Mouse (Mus musculus) gonadal fat pad, adult 2 months (tissue): ENCODE data around the gene Atxn7l3. TPM values are rescaled to one million over a fixed set of nuclear protein-coding genes. Genes with fewer than 3 reads are reported as not detected.
A peak's percentile ranks its signal among the peaks of the same experiment; 100 is the strongest.

ENCODE experiments used
- DNase-seq: peaks from one replicate; pipeline ENCODE4 v3.0.0-alpha.2; 2012; ENCODE audit warnings: low read depth
- polyA plus RNA-seq: library from polyadenylated mRNA; depleted of rRNA; stranded (reverse); fragments of >200 nt; gene quantifications from 2 replicates; pipeline ENCODE4 v1.2.3, GENCODE M21; 2012; rRNA removed

Gene Atxn7l3
- polyA plus RNA-seq: 32.9 and 33.9 TPM in 2 replicates

DNA sequence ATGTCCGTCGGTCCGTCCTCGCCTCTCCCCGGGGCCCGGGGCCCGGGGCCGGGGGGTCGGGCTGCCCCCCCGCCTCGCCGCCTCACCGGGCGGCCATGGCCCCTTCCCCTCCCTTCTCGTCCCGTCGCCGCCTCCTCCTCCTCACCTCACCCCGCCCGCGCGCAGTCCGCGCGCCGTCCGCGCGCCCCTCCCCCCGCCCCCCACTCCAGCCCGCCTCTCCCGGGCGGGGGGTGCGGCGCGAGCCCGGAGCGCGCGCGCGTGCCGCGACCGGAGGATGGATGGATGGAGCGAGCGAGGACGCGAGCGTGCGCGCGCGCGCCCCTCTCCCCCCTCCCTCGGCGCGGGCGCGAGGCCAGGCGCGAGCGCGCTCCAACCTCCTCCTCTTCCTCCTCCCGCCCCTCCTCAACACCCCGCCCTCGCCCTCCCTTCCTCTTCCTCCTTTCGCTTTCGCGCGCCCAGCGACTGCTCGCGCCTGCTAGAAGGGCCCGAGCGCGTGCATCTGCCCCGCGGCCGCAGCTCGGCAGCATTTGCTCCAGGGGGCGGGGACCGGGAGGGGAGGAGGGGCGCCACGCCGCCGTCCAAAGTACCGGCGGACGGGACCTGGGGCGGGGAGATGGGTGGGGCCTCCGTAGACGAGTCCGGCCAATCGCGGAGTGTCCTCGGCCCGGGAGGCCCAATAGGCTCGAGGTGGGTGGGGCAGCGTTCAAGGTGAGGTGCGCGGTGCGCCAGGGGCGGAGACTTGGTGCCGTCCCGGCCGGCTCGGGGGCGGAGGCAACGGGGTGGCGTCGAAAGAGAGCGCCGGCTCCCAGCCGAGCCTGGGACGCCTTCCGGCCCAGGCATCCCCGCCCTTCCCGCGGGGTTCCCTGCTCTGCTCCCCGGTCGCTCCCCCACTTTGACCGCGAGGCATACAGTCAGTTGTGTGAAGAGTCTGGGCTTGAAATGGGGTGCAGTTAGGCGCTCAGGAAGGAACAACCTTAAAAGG is at the start of gene Atxn7l3:
Atxn7l3 (minus strand) TSS at position 141 of the 982 bp plus-strand sequence.
- no peak for DNase-seq

DNA sequence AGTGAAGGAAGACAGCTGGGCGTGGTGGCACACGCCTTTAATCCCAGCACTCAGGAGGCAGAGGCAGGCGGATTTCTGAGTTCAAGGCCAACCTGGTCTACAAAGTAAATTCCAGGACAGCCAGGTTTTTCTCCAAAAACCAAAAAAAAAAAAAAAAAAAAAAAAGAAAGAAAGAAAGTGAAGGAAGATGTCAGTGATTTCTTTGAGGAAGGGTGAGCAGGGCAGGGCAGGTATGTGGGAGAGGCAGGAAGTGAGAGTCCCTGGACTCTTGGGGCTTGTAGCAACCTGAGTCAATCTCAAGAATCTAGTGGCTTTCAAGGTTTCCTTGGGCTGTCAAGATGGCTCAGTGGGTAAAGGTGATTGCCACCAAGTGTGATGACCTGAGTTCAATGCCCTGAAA is 48.0 kb upstream of the Atxn7l3 start:
- no peak for DNase-seq

DNA sequence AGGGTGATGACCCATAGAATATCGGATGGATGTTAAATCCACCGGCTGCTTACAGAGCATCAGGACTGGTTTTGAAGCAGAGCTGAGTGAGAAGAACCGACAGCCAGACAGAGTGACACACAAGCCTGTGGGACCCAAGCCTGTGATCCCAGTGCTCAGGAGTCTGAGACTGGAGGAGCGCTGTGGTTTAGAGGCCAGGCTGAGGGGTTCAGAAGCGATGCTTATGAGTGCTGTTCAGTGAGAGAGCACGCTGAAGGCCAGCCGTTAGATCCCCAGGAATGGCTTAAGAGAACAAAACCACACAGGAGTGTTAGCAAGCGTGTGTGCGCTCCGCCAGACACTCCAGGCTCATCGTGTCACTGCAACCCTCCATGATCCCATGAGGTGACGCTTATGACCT is 46.3 kb upstream of the Atxn7l3 start:
- DNase-seq: no peak

DNA sequence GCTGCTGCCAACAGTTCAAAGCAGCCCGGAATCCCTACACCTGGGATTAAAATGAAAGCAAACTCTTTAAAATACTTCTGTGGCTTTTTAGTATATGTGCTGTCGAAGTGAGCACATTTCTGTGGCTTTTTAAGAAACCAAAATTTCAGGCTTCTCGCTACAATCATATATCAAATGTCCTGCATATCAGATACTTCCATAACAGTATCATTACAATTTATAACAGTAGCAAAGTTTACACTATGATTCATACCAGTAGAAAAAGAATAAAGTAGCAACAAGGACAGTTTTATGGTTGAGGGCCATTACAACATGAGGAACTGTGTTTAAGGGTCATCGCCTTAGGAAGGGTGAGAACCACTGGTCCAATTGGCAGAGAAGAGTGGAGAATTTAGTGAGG is 44.7 kb upstream of the Atxn7l3 start:
- no peak for DNase-seq

DNA sequence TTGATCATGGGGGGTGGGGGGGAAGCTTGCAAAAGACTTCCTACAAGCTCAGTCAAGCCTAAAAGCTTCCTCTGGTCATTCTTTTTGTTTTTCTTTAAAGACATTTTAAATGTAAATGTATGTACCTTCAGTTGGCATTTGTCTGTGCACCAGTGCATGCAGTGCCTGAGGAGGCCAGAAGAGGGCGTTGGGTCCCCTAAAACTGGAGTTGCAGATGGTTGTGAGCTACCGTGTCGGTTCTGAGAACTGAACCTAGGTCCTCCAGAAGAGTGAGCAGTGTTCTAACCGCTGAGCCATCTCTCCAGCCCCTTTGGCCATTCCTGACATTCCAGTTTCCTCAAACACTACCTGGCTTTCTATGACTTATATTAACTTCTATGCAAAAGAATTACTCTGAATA is 43.2 kb upstream of the Atxn7l3 start:
- no peak for DNase-seq

DNA sequence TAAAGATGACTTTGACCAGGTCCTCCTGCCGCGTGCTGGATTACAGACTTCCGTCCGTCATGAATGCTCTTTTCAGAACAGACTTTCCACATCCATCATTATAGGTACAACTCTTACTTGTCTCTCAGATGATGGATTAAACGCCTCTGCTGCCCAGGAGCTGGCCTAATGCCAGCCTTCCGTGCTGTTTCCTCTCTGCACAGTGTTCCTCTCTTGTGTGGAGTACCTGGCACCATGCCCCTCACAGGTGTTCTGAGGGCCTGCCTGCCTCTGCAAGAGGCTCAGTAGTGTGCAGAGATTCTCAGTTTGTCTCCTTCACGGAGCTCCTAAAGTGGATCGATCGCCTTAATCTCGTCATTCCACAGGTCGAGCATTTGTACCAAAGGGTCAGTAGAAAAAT is 42.8 kb upstream of the Atxn7l3 start:
- peak; percentile 66 for DNase-seq

DNA sequence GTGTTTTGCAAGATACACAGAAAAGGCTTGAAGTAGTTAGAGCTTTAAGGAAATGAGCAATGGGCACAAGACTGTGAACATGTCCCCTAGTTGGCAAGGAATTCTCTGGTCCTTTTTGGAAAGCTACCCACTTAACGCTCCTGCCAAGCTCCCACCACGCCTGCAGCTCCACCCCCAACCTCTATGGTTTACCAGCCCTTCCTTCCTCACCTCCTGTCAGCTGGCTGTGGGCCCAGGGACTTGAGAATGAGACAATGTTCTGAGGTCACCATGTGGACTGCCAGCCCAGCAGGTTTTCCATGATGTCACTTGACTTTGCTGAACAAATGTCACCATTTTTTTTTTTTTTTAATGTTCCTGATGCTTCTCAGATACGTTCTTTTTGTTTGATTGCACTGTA is 42.1 kb upstream of the Atxn7l3 start:
- no peak for DNase-seq

DNA sequence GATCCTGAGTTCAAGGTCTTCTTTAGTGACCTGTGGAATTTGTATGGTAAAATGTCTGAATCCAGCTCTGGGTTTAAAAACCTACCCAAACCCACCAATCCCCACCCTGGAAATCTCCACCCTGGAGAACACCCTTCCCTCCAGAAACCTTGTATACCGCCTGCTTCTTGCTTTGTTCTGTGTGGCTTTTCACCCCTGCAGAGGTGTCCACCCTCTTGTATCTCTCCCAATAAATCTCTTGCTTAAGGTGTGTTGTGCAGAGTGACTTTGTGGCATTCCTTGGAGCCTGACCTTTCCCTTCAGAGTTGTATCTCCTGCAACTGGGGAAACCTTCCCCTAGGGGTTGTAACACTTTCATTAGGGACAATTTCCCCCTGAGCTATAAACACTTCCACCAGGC is 41.5 kb upstream of the Atxn7l3 start:
- DNase-seq: no peak

DNA sequence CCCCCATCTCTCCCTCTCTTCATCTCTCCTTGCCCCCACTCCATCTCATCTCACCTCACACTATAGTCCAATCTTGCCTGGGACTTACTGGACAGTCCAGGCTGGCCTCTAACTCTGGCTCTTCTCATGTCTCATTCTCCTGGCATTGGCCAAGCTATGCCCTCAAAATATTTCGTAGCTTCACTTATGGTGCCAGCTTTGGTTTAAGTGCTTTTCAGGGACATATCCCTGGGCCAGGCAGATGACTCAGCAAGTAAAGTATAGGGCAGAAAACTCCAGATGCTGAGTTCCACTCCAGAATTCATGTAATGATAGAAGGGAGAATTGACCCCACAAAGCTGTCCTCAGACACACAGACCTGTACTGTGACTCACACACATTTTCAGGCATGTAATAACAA is 39.8 kb upstream of the Atxn7l3 start:
- DNase-seq: no peak

DNA sequence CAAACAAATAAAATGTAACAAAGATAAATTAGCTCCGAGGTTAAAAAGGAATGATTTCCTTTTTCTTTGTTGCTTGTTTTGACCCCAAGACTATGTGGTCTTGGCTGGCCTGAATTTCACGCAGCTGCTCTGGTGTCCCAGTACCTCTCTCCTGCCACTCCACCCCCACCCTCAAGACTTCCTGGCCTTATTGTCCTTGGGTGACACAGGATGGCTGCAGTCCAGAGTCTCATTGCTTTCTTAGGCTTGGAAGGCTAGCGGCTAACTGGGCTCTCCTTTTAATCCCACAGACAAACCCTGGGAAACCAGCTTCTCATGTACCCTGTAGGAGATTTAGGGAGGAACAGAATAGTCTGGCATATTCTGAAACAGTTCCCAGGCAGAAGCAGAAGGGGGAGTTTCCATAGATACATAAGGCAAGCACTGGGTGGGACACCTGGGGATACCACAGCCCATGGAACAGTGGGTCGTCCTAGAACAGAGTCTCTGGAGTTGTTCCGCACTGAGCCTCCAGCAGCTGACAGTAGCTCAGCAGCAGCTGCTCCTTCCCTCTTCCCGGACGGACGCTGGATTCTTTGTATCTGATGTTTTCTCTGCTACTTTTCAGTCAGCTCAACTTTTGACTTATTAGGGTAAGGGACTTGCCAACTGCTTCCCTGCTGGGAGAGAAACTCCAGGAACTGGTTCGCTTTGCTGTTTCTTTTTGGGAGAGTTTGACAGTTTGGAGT is 38.7 kb upstream of the Atxn7l3 start:
- DNase-seq: no peak

DNA sequence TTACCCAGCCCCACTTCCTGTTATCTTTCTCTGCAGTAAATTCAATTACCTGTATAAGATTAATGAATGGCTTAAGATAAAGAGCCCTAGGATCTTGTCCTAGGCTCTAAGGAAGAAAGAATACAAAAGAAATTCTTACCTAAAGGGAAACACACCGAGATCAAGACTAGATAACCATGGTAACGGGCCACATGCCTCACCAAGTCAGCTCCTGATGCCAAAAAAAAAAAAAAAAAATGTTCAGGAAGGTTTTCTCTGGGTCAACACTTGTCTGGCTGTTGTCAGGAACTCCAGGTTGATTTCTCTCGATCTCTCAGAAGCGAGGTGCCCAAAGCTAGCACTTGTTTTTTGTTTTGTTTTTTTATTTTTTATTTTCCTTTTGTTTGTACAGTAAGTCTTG is 37.6 kb upstream of the Atxn7l3 start:
- no peak for DNase-seq

DNA sequence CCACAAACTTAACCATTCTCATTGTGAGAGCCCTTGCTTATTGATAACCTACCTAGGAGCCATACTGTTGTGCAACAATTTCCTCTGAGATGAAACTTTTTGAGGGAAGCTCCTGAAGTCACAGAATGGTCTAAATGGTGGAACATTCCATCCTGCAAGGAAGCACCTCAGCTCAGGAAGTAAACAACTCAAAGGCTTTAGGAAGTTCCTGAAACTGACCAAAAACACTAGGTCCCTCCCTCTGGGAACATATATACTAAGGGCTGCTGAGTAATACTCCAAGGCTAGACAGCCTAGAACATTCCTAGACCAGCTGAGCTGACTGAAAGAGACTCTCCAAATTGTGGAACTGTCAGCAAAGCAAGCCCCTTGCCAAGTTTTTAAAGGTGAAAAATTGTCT is 36.6 kb upstream of the Atxn7l3 start:
- DNase-seq: no peak

DNA sequence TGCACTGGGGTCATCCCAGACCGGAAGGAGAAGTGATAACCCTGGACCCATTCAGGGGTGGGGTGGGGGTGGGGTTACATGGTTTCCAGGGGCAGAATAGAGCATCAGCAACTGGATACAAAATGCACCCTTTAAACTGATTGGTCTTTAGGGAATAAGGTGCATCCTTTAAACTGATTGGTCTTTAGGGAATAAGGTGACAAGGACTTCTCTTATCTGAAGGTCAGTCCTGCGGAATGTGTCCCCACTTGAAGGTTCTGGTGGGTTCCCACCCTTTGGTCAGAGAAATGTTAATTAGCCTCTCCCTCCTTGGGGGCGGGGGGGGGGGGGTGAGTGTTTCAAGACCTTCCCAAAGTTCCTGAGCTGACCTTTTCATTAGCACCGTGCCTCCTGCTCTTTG is 35.4 kb upstream of the Atxn7l3 start:
- DNase-seq: no peak

DNA sequence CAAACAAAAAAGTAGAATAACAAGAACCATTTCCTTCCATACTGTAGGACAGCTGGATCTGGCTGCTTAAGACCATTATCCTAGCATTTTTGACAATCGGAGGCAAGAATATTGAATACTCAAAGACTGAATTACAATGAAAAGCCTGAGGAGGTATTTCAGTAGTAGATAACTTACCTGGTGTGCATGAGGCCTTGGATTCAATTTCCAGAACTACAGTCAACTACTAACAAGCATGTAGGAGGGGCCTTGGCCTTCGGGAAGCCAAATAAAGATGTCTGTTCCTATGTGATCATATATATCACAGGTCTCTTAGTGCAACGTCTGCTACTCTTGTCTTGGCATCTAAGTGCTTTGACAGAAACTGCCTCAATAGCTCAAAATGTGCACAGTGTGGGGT is 33.6 kb upstream of the Atxn7l3 start:
- DNase-seq: no peak

DNA sequence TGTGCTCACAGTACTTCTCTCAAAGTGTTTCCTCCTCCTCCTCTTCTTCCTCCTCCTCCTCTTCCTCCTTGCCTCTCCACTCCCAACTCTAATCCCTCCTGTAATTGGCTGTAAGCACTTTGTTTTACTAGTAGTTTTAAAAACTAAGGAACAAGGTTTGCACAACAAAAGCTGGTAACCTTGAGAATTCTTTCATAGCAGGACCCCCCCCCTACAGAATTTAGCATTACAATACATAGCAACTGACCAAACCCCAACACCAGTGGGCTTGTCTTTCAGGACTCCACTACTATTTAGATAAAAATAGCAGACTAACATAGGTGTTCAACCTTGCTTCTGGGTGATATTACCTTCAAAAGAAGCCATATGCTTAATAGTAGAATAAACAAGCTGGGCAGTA is 33.1 kb upstream of the Atxn7l3 start:
- DNase-seq: no peak

DNA sequence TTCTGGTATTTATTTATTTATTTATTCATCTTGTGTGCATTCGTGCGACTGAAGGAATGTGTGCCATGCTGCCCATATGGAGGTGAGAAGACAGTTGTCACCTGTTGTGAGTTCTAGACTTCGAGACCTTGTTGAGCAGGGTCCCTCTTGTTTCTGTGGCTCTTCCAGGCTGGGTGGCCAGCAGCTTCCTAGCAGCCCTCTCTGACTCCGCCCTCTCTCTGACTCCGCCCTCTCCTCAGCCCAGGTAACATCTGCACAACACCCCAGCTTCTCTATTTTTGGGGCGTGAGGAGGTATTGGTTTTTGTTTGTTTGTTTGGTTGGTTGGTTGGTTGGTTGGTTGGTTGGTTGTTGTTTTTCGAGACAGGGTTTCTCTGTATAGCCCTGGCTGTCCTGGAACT is 31.4 kb upstream of the Atxn7l3 start:
- no peak for DNase-seq

DNA sequence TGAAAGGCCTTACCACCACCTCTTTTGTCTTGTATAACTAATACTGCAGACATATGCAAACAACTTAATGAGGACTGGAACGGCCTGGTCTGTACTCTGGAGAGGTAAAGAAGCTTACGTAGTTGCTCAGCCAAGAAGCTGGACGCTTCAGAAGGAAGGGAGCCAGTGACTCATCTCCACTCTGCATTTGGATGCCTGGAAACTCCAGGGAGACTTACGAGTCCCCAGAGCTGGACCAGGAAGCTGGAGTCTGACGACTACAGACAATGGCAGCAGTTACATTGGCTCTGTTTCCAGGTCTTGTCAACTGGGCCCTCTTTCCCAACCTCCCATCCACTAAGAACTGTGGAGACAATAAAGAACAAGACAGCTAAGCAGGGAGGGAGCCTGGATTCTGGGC is 30.8 kb upstream of the Atxn7l3 start:
- DNase-seq: no peak

DNA sequence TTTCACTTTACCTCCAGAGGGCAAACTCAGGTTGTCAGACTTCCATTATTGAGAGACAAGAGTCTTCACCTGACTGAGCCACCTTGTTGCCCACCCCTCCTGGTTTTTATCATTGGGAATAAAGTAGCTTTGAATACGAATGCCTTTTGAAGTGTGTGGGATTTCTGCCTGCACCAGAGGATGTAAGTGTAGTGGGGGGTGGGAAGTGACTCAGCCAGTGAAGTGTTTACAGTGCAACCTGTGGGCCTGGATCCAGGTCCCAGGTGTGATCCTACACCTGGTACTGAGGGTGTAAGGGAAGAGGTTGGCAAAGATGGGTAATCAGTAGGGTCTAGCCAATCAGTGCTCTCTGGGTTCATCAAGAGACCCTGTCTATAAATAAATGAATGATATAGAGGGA is 27.1 kb upstream of the Atxn7l3 start:
- DNase-seq: no peak

DNA sequence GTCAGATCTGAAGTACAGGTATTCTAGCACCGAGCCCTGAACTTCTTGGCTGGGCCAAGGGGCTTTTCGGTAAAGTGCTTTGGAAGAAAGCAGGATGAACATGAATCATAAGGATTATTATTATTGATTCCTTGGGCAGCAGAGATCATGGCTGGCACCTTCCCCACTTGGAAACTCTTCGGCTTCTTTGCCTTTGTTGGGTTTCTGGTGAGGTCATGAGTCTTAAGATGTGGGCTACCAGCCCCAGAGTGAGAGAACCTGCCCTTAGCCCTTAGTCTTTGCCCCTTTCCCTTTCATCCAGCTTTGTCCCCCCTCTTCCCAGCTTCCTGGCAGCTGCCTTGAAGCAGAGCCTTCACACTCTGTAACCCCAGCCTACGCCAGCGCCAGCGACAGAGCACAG is 25.5 kb upstream of the Atxn7l3 start:
- no peak for DNase-seq

DNA sequence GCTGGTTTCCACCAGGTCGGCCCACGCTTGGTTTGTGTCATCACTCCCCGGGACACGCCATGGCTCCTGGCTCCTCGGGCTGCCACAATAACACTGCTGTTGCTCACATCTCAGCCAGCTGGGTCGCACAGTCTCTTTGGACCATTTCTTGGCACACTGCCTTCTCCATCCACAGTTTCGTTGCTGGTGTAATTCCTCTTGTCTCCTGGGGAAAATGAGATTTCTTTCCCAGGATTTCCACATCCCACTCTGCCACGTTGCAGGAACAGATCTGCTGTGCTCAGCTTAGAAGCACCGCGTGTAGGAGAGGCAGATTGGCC is 24.2 kb upstream of the Atxn7l3 start:
- DNase-seq: no peak

DNA sequence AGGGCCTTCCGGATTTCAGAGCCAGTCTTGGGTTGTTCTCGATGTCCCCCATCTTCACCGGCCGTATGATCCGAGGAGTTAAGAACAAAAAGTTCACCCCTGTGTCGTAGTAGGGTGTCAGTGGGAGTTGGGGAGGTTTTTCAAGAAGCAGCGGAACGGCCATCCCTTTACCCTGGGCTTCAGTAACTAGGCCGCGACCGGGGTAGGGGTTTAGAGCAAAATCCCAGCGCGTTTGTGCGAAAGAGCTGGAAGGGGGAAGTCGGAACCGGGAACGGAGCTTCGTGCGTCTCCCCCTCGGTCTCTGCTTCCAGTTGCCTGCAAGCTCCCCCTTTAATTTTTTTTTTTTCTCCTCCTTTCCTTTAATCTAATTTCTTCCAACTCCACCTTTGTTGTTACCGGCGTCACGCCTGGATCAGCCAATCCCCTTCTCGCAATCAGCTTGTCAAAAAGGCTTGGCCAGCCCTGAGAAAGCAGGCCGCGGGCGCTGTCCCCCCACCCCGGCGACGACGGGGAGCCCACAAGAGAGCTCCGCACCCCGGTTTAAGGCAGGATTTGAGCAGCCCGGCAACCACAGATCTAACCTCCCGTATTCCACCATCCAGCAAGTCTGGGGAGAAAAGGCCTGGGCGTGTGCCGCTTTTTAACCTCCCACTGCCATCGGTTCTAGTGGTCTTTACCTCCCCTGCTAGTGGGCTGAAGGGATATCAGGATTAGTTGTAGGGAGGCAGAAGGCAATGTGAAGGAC is 23.7 kb upstream of the Atxn7l3 start:
- no peak for DNase-seq

DNA sequence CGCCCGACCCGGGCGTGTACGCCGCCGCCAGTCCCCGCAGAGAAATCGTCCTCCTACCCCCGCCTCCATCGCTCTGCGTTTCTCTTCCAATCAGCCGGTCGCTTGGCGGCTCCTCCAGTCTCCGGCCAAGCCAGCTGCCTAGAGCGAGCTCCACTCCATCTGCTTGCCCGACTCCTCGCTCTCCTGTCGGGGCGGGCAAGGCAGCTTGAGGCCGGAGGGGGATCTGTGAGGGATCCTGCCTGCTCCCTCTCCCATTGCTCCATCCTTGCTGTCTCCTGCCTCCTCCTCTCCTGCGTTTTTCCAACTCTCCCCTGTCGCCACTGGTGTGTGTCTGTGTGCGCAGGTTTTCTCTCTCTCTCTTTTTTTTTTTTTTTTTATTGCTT is 23.0 kb upstream of the Atxn7l3 start, which contains the start of gene Ubtf:
Ubtf (minus strand) TSS at position 333 of the 383 bp plus-strand sequence.
- no peak for DNase-seq
